Mouse (Mus musculus) neural tube, embryonic 12.5 days (tissue): Measurements from ENCODE around the gene Eva1a. TPM values are rescaled to one million over a fixed set of nuclear protein-coding genes. Genes with fewer than 3 reads are reported as not detected.

Experiments
- ATAC-seq: fragments of 200-750 bp; cut with Nextera tagmentation; 2 replicates; pipeline ENCODE4 v1.8.0; 2017; ENCODE audit warnings: low read depth, mild to moderate bottlenecking, moderate TSS enrichment, moderate library complexity; ENCODE audit not compliant: low FRiP score
- H3K27ac ChIP-seq: fragments of 300-500 bp; sonication (generic); 2 replicates; pipeline ENCODE4 v1.5.1; 2016
- H3K27me3 ChIP-seq: fragments of 300-500 bp; sonication (generic); replicated peaks from 2 replicates; pipeline ENCODE4 v1.6.1; 2016; ENCODE audit warnings: mild to moderate bottlenecking
- H3K36me3 ChIP-seq: fragments of 300-500 bp; sonication (generic); 2 replicates; pipeline ENCODE4 v1.6.1; 2016; ENCODE audit warnings: mild to moderate bottlenecking
- H3K4me1 ChIP-seq: fragments of 300-500 bp; sonication (generic); 2 replicates; pipeline ENCODE4 v1.6.1; 2016
- H3K4me2 ChIP-seq: fragments of 300-500 bp; sonication (generic); replicated peaks from 2 replicates; pipeline ENCODE4 v1.6.1; 2016; ENCODE audit warnings: mild to moderate bottlenecking
- H3K4me3 ChIP-seq: fragments of 300-500 bp; sonication (generic); 2 replicates; pipeline ENCODE4 v1.5.1; 2016
- H3K9ac ChIP-seq: fragments of 300-500 bp; sonication (generic); 2 replicates; pipeline ENCODE4 v1.6.1; 2016; ENCODE audit warnings: mild to moderate bottlenecking
- H3K9me3 ChIP-seq: fragments of 300-500 bp; sonication (generic); 2 replicates; pipeline ENCODE4 v1.6.1; 2016; ENCODE audit warnings: mild to moderate bottlenecking
- WGBS: fragments of 180-500 bp; shearing (Covaris S2); methylation state at CpG from one replicate; pipeline ENCODE4 v1.1.7; 2016; 5-methylcytosine and 5-hydroxymethylcytosine counted together
- polyA plus RNA-seq: library from polyadenylated mRNA; unstranded; fragments of >200 nt; fragmentation: Nextera tagmentation; extraction: Ambion mirVana; gene quantifications from 2 replicates; pipeline ENCODE4 v1.2.1, GENCODE M21; 2016

The Eva1a gene
- polyA plus RNA-seq, 1 experiment from 2014 or later, result 2.5 TPM

- Histone ChIP-seq H3K4me3 (no peak overlapping the region), H3K4me1 (no peaks in the 10 kb centered on the region), H3K9ac (no peak overlapping the region), H3K27me3 (no peaks in the 10 kb centered on the region), H3K9me3 (no peaks in the 10 kb centered on the region), H3K27ac (no peak overlapping the region), H3K4me2 (no peak overlapping the region), H3K36me3 (no peaks in the 10 kb centered on the region)
- WGBS, result 82% methylated on average over 14 of the region's 14 CpGs
- no peak for ATAC-seq
These were observed 71.6 kb downstream of the Eva1a start for GRCm38 (mm10) chr6:82112127-82113090.

DNA sequence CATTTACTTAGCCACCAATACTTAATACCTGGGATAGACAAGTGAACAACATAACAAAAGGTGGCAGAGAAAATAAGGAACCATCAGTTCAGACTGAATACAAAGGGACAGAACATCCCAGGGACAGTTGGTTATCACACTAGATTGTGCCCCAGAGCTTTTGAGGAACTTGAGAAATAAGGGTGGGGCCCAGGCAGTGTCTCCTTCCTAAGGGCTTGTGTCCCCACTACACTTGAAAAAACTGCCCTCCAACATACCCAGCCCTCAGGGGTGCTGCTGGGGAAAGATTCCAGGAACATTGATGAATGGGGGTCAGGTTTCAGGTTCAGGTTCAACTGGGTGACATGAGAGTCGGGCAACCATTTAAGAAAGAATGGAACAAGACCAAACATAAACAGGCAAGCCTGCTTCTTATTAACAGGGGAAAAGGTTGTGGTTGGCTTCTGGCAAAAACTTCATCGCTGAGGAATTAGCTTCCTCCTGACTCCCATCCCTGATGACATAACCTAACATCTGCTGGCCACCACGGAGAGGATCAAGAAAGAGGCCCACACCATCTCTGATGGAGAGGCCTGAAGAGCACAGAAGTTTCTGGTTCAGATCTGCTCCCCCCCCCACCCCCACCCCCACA lies 74.6 kb downstream of the Eva1a start:
- ATAC-seq, result no peak
- H3K36me3 ChIP-seq, result no peaks in the 10 kb centered on the region
- H3K4me1 ChIP-seq, result no peaks in the 10 kb centered on the region
- no peak overlapping the region for H3K9ac ChIP-seq
- no peaks in the 10 kb centered on the region for H3K9me3 ChIP-seq
- 67% methylated on average over 3 of the region's 3 CpGs for WGBS
- H3K4me3 ChIP-seq, result no peak overlapping the region
- no peak overlapping the region for H3K4me2 ChIP-seq
- H3K27ac ChIP-seq, result no peak overlapping the region
- H3K27me3 ChIP-seq, result no peaks in the 10 kb centered on the region

GRCm38 (mm10) chr6:82116176-82116575 lies 75.3 kb downstream of the Eva1a start:
- WGBS, result 78% methylated on average over 3 of the region's 3 CpGs
- no peak for ATAC-seq
- H3K4me2 ChIP-seq, result no peak overlapping the region
- H3K4me1 ChIP-seq, result no peaks in the 10 kb centered on the region
- no peak overlapping the region for H3K9ac ChIP-seq
- H3K27ac ChIP-seq, result no peak overlapping the region
- no peaks in the 10 kb centered on the region for H3K27me3 ChIP-seq
- no peak overlapping the region for H3K4me3 ChIP-seq
- H3K9me3 ChIP-seq, result no peaks in the 10 kb centered on the region
- H3K36me3 ChIP-seq, result no peaks in the 10 kb centered on the region

DNA sequence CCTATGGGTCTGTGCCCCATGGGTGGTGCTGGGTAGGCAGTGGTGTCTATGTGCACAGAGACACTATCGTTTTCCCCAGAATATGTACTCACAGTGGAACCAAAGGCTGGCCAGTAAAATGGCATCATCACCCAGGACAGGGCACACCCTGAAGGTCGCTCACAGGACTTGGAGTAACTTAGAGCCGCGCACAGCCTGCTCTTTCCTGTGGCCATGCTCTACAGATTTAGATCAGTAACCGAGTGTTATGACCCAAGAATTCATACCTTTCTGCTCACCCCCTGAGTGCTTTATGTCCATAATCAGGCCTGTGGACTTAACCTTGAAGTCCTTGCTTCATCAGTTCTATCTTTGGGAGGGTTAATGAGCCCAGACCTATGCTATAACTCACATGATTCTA lies 77.0 kb downstream of the Eva1a start:
- Histone ChIP-seq H3K4me1 (no peaks in the 10 kb centered on the region), H3K9me3 (no peaks in the 10 kb centered on the region), H3K4me3 (no peak overlapping the region), H3K9ac (no peak overlapping the region), H3K36me3 (no peaks in the 10 kb centered on the region), H3K27ac (no peak overlapping the region), H3K27me3 (no peaks in the 10 kb centered on the region), H3K4me2 (no peak overlapping the region)
- no peak for ATAC-seq
- 94% methylated on average over 5 of the region's 5 CpGs for WGBS

DNA sequence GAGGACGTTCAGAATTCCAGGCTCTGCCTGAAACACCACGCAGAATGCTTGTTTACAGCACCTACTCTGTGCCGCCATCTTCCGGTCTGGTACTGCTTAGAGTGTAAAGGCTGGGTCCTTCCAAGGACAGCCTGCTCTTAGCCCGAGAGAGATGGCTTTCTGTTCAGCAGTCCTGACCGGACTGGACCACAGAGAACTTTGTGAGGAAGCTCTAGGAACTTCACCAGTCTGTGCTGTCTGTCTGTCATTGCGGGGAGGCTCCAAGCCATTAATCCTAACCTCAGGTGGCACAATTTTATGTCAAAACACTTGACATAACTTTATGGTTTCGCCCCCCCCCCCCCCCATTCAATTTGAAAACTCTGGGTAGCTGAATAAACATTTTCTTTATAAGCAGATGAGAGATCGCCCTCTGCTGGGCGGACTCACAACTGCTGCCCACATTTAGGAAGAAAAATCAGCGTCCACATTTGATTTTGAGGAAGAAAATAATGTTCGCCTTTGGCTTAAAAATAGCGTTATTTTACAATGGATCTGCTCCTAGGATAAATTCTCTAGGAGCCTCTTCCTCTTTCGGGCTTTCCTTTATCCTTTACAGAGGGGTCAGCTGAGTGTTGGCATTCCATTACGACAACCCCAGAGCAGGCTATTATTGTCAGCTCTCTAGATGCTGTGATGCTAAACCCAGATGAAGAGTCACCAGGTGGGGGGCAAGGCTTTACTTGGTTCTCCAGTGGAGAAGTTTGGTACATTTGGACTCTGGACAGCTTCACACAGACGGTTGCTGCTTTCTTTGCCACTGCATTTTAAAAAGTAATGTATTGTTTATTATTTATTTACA lies 78.7 kb downstream of the Eva1a start:
- no peaks in the 10 kb centered on the region for H3K36me3 ChIP-seq
- no peak overlapping the region for H3K4me3 ChIP-seq
- no peaks in the 10 kb centered on the region for H3K9me3 ChIP-seq
- no peak overlapping the region for H3K27ac ChIP-seq
- 27% methylated on average over 16 of the region's 16 CpGs for WGBS
- H3K4me2 ChIP-seq, result peak overlapping the region; percentile 37
- no peak overlapping the region for H3K9ac ChIP-seq
- no peaks in the 10 kb centered on the region for H3K27me3 ChIP-seq
- peak; percentile 65; the same call in 1 of the 2 replicates for ATAC-seq
- H3K4me1 ChIP-seq, result no peaks in the 10 kb centered on the region

- Histone ChIP-seq H3K4me3 (no peak overlapping the region), H3K4me2 (no peak overlapping the region), H3K4me1 (no peaks in the 10 kb centered on the region), H3K9ac (no peak overlapping the region), H3K36me3 (no peaks in the 10 kb centered on the region), H3K27ac (no peak overlapping the region), H3K9me3 (no peaks in the 10 kb centered on the region), H3K27me3 (no peaks in the 10 kb centered on the region)
- WGBS, result 91% methylated on average over 2 of the region's 2 CpGs
- ATAC-seq, result no peak
These were observed 84.3 kb downstream of the Eva1a start for GRCm38 (mm10) chr6:82125134-82125533.

GRCm38 (mm10) chr6:82127827-82128226 lies 87.0 kb downstream of the Eva1a start:
- no peak overlapping the region for H3K4me3 ChIP-seq
- no peak overlapping the region for H3K27ac ChIP-seq
- H3K4me2 ChIP-seq, result no peak overlapping the region
- WGBS, result 66% methylated on average over 9 of the region's 9 CpGs
- H3K9ac ChIP-seq, result no peak overlapping the region
- peaks cover 2% of the 10 kb centered on the region; the same call in 1 of the 2 replicates for H3K4me1 ChIP-seq
- H3K36me3 ChIP-seq, result no peaks in the 10 kb centered on the region
- ATAC-seq, result no peak
- H3K9me3 ChIP-seq, result no peaks in the 10 kb centered on the region
- no peaks in the 10 kb centered on the region for H3K27me3 ChIP-seq

- Histone ChIP-seq H3K9me3 (no peaks in the 10 kb centered on the region), H3K27ac (no peak overlapping the region)
- ATAC-seq, result no peak
These were observed 88.9 kb downstream of the Eva1a start for GRCm38 (mm10) chr6:82129630-82130217.

DNA sequence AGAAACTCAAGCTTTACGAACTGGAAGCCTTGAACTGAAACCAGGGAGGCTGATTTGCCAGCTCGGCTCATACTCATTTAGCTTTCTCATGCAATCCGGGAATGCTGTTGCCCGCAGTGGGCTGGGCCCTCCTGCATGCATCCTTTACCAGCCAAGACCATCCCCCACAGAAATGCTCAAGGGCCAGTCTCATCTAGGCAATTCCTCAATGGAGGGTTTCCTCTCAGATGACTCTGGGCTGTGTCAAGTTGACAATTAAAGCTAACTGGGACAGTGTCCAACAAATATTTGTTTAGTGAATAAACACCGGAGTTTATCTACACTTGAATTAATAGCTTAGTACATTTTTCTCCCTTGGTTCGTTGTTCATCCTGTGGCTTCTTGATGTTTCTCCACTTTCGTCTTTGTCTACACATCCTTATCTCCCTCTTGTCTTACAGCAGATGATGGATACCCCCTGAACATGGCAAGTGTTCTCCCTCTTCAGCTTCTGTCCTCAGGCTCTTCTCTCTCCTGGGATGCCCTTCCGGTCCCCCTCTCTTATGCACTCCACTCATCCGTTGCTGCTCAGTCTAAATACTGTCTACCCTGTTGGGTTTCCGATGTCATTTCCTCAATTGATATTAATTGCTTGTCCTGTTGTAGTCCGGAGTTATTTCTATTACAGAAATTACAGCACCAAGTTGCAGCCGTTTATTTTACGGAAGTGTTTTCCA lies 92.2 kb downstream of the Eva1a start:
- Histone ChIP-seq H3K27me3 (no peaks in the 10 kb centered on the region), H3K9me3 (no peaks in the 10 kb centered on the region), H3K4me3 (no peak overlapping the region), H3K9ac (no peak overlapping the region), H3K4me2 (no peak overlapping the region), H3K36me3 (no peaks in the 10 kb centered on the region), H3K4me1 (peaks cover 3% of the 10 kb centered on the region; the same call in 1 of the 2 replicates), H3K27ac (no peak overlapping the region)
- WGBS, result 74% methylated on average over 13 of the region's 13 CpGs
- no peak for ATAC-seq

More at GRCm38 (mm10) chr6:82129630-82130217, 88.9 kb downstream of the Eva1a start:
- WGBS, result 71% methylated on average over 9 of the region's 9 CpGs
- H3K9ac ChIP-seq, result no peak overlapping the region
- H3K4me1 ChIP-seq, result peaks cover 3% of the 10 kb centered on the region; the same call in 1 of the 2 replicates
- no peak overlapping the region for H3K4me3 ChIP-seq
- no peaks in the 10 kb centered on the region for H3K36me3 ChIP-seq
- no peak overlapping the region for H3K4me2 ChIP-seq
- H3K27me3 ChIP-seq, result no peaks in the 10 kb centered on the region

DNA sequence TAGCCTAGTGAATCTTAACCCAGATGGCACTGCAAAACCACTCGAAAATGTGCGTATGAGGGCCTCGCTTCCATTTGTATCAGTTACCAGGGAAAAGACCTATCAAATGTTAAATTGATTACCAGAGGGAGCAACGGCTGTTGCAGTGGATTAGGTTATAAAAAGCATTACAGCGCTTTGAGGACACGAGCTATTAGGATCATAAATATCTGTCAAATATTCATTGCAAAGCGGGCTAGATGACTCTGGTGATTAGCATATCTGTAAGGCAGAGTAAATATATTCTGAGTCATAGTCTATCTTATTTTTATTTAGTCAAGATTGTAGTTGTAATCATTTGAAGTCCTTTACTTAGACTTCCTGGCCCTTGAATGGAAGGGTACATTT lies 92.7 kb downstream of the Eva1a start:
- WGBS, result 58% methylated on average over 7 of the region's 7 CpGs
- no peak; the same call in 1 of the 2 replicates for ATAC-seq
- Histone ChIP-seq H3K27ac (no peak overlapping the region), H3K4me2 (no peak overlapping the region), H3K4me3 (no peak overlapping the region), H3K4me1 (peaks cover 3% of the 10 kb centered on the region; the same call in 1 of the 2 replicates), H3K36me3 (no peaks in the 10 kb centered on the region), H3K9me3 (no peaks in the 10 kb centered on the region), H3K27me3 (no peaks in the 10 kb centered on the region), H3K9ac (no peak overlapping the region)

DNA sequence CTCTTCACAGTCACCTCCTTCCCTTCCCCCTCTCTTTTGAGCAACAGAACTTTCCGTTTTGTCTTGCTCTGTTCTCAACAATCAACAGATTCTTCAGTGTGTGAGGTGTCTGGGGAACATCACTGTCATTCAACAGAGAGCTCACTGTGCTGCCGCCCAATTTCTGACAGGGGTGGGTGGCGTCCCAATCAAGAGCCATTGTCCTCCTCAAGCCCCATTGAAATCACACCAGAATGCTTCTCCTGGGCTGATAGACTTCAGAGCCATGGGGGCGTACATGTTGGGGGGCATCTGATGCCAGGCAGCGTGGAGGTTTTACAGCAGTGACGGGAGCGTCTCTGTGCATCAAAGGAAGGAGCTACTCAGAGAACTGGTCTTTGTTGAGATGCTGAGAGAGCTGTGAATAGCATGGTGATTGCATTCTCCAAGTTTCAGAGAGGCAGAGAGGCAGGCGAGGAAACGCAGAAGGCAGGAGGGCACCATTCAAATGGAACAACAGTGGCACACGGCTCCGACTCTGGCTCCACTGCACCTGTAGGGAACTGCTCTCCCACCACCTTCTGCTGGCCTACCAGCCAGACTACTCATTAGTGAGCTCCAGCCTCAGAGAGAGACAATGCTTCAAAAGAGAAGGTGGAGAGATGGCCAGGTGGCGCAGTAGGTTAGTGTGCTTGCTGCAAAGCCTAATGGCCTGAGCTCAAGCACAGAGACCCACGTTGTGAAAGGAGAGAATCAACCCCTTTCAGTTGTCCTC lies 95.3 kb downstream of the Eva1a start:
- no peak overlapping the region for H3K27ac ChIP-seq
- ATAC-seq, result no peak

More for the DNA sequence above, 95.3 kb downstream of the Eva1a start:
- H3K36me3 ChIP-seq, result no peaks in the 10 kb centered on the region
- peaks cover 3% of the 10 kb centered on the region; the same call in 1 of the 2 replicates for H3K4me1 ChIP-seq
- H3K9me3 ChIP-seq, result no peaks in the 10 kb centered on the region
- WGBS, result 60% methylated on average over 13 of the region's 13 CpGs
- no peak overlapping the region for H3K4me3 ChIP-seq
- H3K27me3 ChIP-seq, result no peaks in the 10 kb centered on the region
- no peak overlapping the region for H3K9ac ChIP-seq
- H3K4me2 ChIP-seq, result no peak overlapping the region
